Mouse (Mus musculus): Measurements from ENCODE around the gene Arid1b. TPM values are rescaled to one million over a fixed set of nuclear protein-coding genes. Genes with fewer than 3 reads are reported as not detected.

Arid1b gene
- total and polyA plus RNA-seq, 2 experiments = 9.7 to 11.7 TPM

DNA sequence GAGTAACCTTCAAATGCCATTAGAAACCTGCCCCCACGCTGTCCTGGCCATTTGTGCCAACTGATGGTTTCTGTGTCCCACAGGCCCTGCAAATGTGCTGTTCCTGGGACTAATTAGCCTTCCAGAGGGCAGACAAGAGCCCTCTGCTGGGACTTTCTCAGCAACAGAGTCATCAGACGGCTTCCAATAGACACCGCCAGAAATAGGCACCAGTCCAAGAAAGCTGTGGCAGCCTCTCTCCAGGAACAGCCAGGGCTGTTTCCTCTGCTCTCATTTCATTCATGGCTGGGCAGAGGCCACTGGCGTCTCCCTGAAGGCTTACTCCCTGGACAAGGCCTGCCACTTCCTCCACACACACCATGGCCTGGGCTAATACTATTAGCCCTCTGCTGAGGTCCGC, 358.8 kb downstream of the Arid1b start:
- H3K27ac ChIP-seq (replicated peaks; ENCODE audit: insufficient read depth, low read depth, low read length) = no peak overlapping the region
- no peaks in the 10 kb centered on the region for H3K79me2 ChIP-seq (ENCODE audit: control insufficient read depth, insufficient read depth, low read length)
- H3K9ac ChIP-seq (ENCODE audit: low read depth, low read length) = no peak overlapping the region
- TF ChIP-seq POLR2A (IDR thresholded peaks at IDR 0.05; ENCODE audit: extremely low read depth, insufficient read depth, low read length) = no peak
- TF ChIP-seq CTCF (IDR thresholded peaks at IDR 0.05; ENCODE audit: low read depth, low read length) = no peak
- H3K4me3 ChIP-seq (ENCODE audit: insufficient read depth, low read depth, low read length) = no peak overlapping the region
- DNase-seq (ENCODE audit: extremely low read depth, low read depth, low spot score) = peak; percentile 3
- no peaks in the 10 kb centered on the region for H3K36me3 ChIP-seq (ENCODE audit: control insufficient read depth, insufficient read depth, low read length)
- no peaks in the 10 kb centered on the region for H3K4me1 ChIP-seq (ENCODE audit: control insufficient read depth, insufficient read depth, low read length)
- H3K27me3 ChIP-seq (ENCODE audit: control insufficient read depth, insufficient read depth, low read length) = no peaks in the 10 kb centered on the region
- WGBS = 73% methylated on average over 5 of the region's 5 CpGs

GRCm38 (mm10) chr17:5360759-5361158, 366.6 kb downstream of the Arid1b start:
- Histone ChIP-seq H3K79me2 (ENCODE audit: control insufficient read depth, insufficient read depth, low read length) (no peaks in the 10 kb centered on the region), H3K27me3 (ENCODE audit: control insufficient read depth, insufficient read depth, low read length) (no peaks in the 10 kb centered on the region), H3K36me3 (ENCODE audit: control insufficient read depth, insufficient read depth, low read length) (no peaks in the 10 kb centered on the region), H3K9ac (ENCODE audit: low read depth, low read length) (no peak overlapping the region), H3K4me3 (ENCODE audit: insufficient read depth, low read depth, low read length) (no peak overlapping the region), H3K27ac (replicated peaks; ENCODE audit: insufficient read depth, low read depth, low read length) (no peak overlapping the region), H3K4me1 (ENCODE audit: control insufficient read depth, insufficient read depth, low read length) (no peaks in the 10 kb centered on the region)
- TF ChIP-seq CTCF (IDR thresholded peaks at IDR 0.05; ENCODE audit: low read depth, low read length) (no peak), POLR2A (IDR thresholded peaks at IDR 0.05; ENCODE audit: extremely low read depth, insufficient read depth, low read length) (no peak)
- WGBS = 62% methylated on average over 2 of the region's 2 CpGs
- peak; percentile 37 for DNase-seq (ENCODE audit: extremely low read depth, low read depth, low spot score)

DNA sequence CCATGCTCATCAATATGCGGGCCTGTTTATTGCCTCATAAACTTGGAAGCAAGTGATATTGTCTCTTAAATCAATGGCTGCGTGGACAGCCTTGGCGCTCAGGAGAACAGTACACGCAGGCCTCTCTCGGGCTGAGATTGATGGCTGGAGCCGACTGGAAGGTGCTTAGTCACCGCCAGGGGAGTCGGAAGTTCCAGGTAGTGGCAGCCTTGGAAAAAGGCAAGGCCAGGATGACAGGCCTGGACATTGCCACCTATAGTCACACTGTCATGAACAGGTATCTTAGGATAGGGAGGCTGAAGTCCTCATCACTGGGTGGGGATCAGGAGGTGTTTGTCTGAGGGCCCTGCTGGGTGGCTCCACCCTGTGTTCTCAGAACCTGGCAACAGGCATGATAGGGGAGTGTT, 371.9 kb downstream of the Arid1b start:
- DNase-seq (ENCODE audit: extremely low read depth, low read depth, low spot score) = no peak
- H3K79me2 ChIP-seq (ENCODE audit: control insufficient read depth, insufficient read depth, low read length) = no peaks in the 10 kb centered on the region
- TF ChIP-seq CTCF (IDR thresholded peaks at IDR 0.05; ENCODE audit: low read depth, low read length) (no peak), POLR2A (IDR thresholded peaks at IDR 0.05; ENCODE audit: extremely low read depth, insufficient read depth, low read length) (no peak)
- H3K9ac ChIP-seq (ENCODE audit: low read depth, low read length) = no peak overlapping the region
- H3K4me3 ChIP-seq (ENCODE audit: insufficient read depth, low read depth, low read length) = no peak overlapping the region
- H3K27me3 ChIP-seq (ENCODE audit: control insufficient read depth, insufficient read depth, low read length) = no peaks in the 10 kb centered on the region
- no peaks in the 10 kb centered on the region for H3K36me3 ChIP-seq (ENCODE audit: control insufficient read depth, insufficient read depth, low read length)
- H3K4me1 ChIP-seq (ENCODE audit: control insufficient read depth, insufficient read depth, low read length) = no peaks in the 10 kb centered on the region
- WGBS = 73% methylated on average over 8 of the region's 8 CpGs
- H3K27ac ChIP-seq (replicated peaks; ENCODE audit: insufficient read depth, low read depth, low read length) = no peak overlapping the region

DNA sequence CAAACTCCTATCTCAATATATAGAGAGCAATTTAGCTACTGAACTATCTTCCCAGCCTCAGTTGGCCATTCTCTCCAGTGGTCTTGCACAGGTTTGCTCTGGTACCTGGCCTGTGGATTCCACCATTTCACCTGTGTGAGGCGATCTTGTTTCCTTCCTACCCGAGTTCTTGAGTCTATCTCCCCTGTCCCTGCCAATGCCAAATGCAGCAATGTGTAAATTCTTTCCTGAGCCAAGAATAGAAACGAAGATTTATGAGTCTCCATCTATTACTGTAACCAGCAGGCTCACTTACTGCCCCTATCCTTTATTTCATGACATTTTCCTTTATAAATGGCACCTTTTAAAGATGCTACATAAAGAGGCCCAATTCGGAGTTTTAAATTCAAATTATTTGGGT, 376.9 kb downstream of the Arid1b start:
- DNase-seq (ENCODE audit: extremely low read depth, low read depth, low spot score) = no peak
- Histone ChIP-seq H3K36me3 (ENCODE audit: control insufficient read depth, insufficient read depth, low read length) (no peaks in the 10 kb centered on the region), H3K4me3 (ENCODE audit: insufficient read depth, low read depth, low read length) (no peak overlapping the region), H3K79me2 (ENCODE audit: control insufficient read depth, insufficient read depth, low read length) (no peaks in the 10 kb centered on the region), H3K9ac (ENCODE audit: low read depth, low read length) (no peak overlapping the region), H3K27me3 (ENCODE audit: control insufficient read depth, insufficient read depth, low read length) (no peaks in the 10 kb centered on the region), H3K4me1 (ENCODE audit: control insufficient read depth, insufficient read depth, low read length) (no peaks in the 10 kb centered on the region), H3K27ac (replicated peaks; ENCODE audit: insufficient read depth, low read depth, low read length) (no peak overlapping the region)
- WGBS = 80% methylated on average over 4 of the region's 4 CpGs
- TF ChIP-seq POLR2A (IDR thresholded peaks at IDR 0.05; ENCODE audit: extremely low read depth, insufficient read depth, low read length) = no peak
- TF ChIP-seq CTCF (IDR thresholded peaks at IDR 0.05; ENCODE audit: low read depth, low read length) = no peak

GRCm38 (mm10) chr17:5371521-5371920, 377.4 kb downstream of the Arid1b start:
- WGBS = 81% methylated on average over 7 of the region's 7 CpGs

GRCm38 (mm10) chr17:5372951-5373350, 378.8 kb downstream of the Arid1b start:
- no peak for TF ChIP-seq POLR2A (IDR thresholded peaks at IDR 0.05; ENCODE audit: extremely low read depth, insufficient read depth, low read length)
- no peak for TF ChIP-seq CTCF (IDR thresholded peaks at IDR 0.05; ENCODE audit: low read depth, low read length)
- H3K27me3 ChIP-seq (ENCODE audit: control insufficient read depth, insufficient read depth, low read length) = no peaks in the 10 kb centered on the region
- H3K79me2 ChIP-seq (ENCODE audit: control insufficient read depth, insufficient read depth, low read length) = no peaks in the 10 kb centered on the region
- H3K4me3 ChIP-seq (ENCODE audit: insufficient read depth, low read depth, low read length) = no peak overlapping the region
- no peaks in the 10 kb centered on the region for H3K36me3 ChIP-seq (ENCODE audit: control insufficient read depth, insufficient read depth, low read length)
- no peak for DNase-seq (ENCODE audit: extremely low read depth, low read depth, low spot score)
- no peak overlapping the region for H3K9ac ChIP-seq (ENCODE audit: low read depth, low read length)
- H3K4me1 ChIP-seq (ENCODE audit: control insufficient read depth, insufficient read depth, low read length) = no peaks in the 10 kb centered on the region
- 87% methylated on average over 8 of the region's 8 CpGs for WGBS
- H3K27ac ChIP-seq (replicated peaks; ENCODE audit: insufficient read depth, low read depth, low read length) = no peak overlapping the region

More at GRCm38 (mm10) chr17:5371521-5371920, 377.4 kb downstream of the Arid1b start:
- Histone ChIP-seq H3K79me2 (ENCODE audit: control insufficient read depth, insufficient read depth, low read length) (no peaks in the 10 kb centered on the region), H3K9ac (ENCODE audit: low read depth, low read length) (no peak overlapping the region), H3K27me3 (ENCODE audit: control insufficient read depth, insufficient read depth, low read length) (no peaks in the 10 kb centered on the region), H3K27ac (replicated peaks; ENCODE audit: insufficient read depth, low read depth, low read length) (no peak overlapping the region), H3K4me1 (ENCODE audit: control insufficient read depth, insufficient read depth, low read length) (no peaks in the 10 kb centered on the region), H3K36me3 (ENCODE audit: control insufficient read depth, insufficient read depth, low read length) (no peaks in the 10 kb centered on the region), H3K4me3 (ENCODE audit: insufficient read depth, low read depth, low read length) (no peak overlapping the region)
- DNase-seq (ENCODE audit: extremely low read depth, low read depth, low spot score) = no peak
- TF ChIP-seq POLR2A (IDR thresholded peaks at IDR 0.05; ENCODE audit: extremely low read depth, insufficient read depth, low read length) (no peak), CTCF (IDR thresholded peaks at IDR 0.05; ENCODE audit: low read depth, low read length) (no peak)
